Mouse (Mus musculus): ENCODE results near the gene Igfbp7. TPM values are rescaled to one million over a fixed set of nuclear protein-coding genes. Genes with fewer than 3 reads are reported as not detected.
A peak's percentile ranks its signal among the peaks of the same experiment; 100 is the strongest.

Gene Igfbp7
- 100 to 1,000 TPM; 167 to 176 TPM for total RNA-seq (2021)
- long read RNA-seq, experiment 1, transcript Igfbp7-201 (5 exons, 1,116 nt), result major isoform, 141 of 146 reads
- long read RNA-seq, experiment 1, partial matches to known transcripts, result 2 of 146 reads
- long read RNA-seq, experiment 1, other reads (novel, unspliced or antisense), result 3 of 146 reads
- long read RNA-seq, experiment 2, transcript Igfbp7-201 (5 exons, 1,116 nt), result major isoform, 100 of 106 reads
- long read RNA-seq, experiment 2, partial matches to known transcripts, result 5 of 106 reads
- long read RNA-seq, experiment 2, other reads (novel, unspliced or antisense), result 1 of 106 reads

GRCm38 (mm10) chr5:77407341-77408298 is at the start of gene Igfbp7:
TSS of gene Igfbp7 (minus strand) at chr5:77408041.
- DNase-seq, result peak; percentile 86 to 87

GRCm38 (mm10) chr5:77452103-77452502 is 44.3 kb upstream of the Igfbp7 start:
- no peak for DNase-seq

- DNase-seq, result no peak
Observed at GRCm38 (mm10) chr5:77449531-77449930, 41.7 kb upstream of the Igfbp7 start.

- DNase-seq, result no peak
Observed at GRCm38 (mm10) chr5:77445431-77445830, 37.6 kb upstream of the Igfbp7 start.

- DNase-seq, result no peak
Observed at GRCm38 (mm10) chr5:77443889-77444573, 36.2 kb upstream of the Igfbp7 start.

GRCm38 (mm10) chr5:77442856-77443623 is 35.2 kb upstream of the Igfbp7 start:
- DNase-seq, result no peak

- DNase-seq, result no peak
Observed at GRCm38 (mm10) chr5:77436308-77436707, 28.5 kb upstream of the Igfbp7 start.

GRCm38 (mm10) chr5:77434060-77434459 is 26.2 kb upstream of the Igfbp7 start:
- no peak for DNase-seq

GRCm38 (mm10) chr5:77433561-77433960 is 25.7 kb upstream of the Igfbp7 start:
- peak; percentile 20 for DNase-seq

- no peak for DNase-seq
Observed at GRCm38 (mm10) chr5:77433119-77433518, 25.3 kb upstream of the Igfbp7 start.

GRCm38 (mm10) chr5:77432446-77432845 is 24.6 kb upstream of the Igfbp7 start:
- no peak for DNase-seq

- DNase-seq, result no peak
Observed at GRCm38 (mm10) chr5:77431068-77431467, 23.2 kb upstream of the Igfbp7 start.

- DNase-seq, result no peak
Observed at GRCm38 (mm10) chr5:77430471-77430870, 22.6 kb upstream of the Igfbp7 start.

GRCm38 (mm10) chr5:77430049-77430448 is 22.2 kb upstream of the Igfbp7 start:
- no peak for DNase-seq

- peak; percentile 11 to 12 for DNase-seq
Observed at GRCm38 (mm10) chr5:77428526-77428925, 20.7 kb upstream of the Igfbp7 start.

GRCm38 (mm10) chr5:77427986-77428385 is 20.1 kb upstream of the Igfbp7 start:
- DNase-seq, result peak; percentile 16 to 29

- DNase-seq, result no peak
Observed at GRCm38 (mm10) chr5:77425721-77426500, 18.1 kb upstream of the Igfbp7 start.

GRCm38 (mm10) chr5:77419537-77419936 is 11.7 kb upstream of the Igfbp7 start:
- peak in 1 of 2 experiments; percentile 14 for DNase-seq

- DNase-seq, result no peak
Observed at GRCm38 (mm10) chr5:77416058-77416457, 8.2 kb upstream of the Igfbp7 start.

GRCm38 (mm10) chr5:77408530-77408929 is 689 bp upstream of the Igfbp7 start:
- no peak for DNase-seq

GRCm38 (mm10) chr5:77406371-77406871 is 1.4 kb downstream of the Igfbp7 start:
- peak; percentile 80 to 83 for DNase-seq
